Comparison of ENCODE assay signal across 8 mouse cellular contexts in genomic region chr11:48833731-48834639, GRCm38 (mm10). TPM values are rescaled to one million over a fixed set of nuclear protein-coding genes. Genes with fewer than 3 reads are reported as not detected.
DNase-seq lines count a peak whose midpoint lies in the region; ATAC-seq and TF ChIP-seq lines count a peak whose summit lies in the region.

No protein-coding gene starts in this region.

- peak overlapping the region; percentile 74 for H3K27ac ChIP-seq in hindbrain, embryonic 14.5 days

- no peaks in the 10 kb centered on the region for H3K36me3 ChIP-seq in hindbrain, embryonic 14.5 days (replicated peaks; ENCODE audit: control insufficient read depth, insufficient read depth)

- TF ChIP-seq CTCF in Patski (IDR thresholded peaks at IDR 0.05) = no peak

- peak overlapping the region; percentile 73 for H3K4me2 ChIP-seq in hindbrain, embryonic 14.5 days (replicated peaks)

- H3K4me3 ChIP-seq in hindbrain, embryonic 14.5 days (replicated peaks; ENCODE audit: low read length) = peak overlapping the region; percentile 60

- H3K9ac ChIP-seq in hindbrain, embryonic 14.5 days = peak overlapping the region; percentile 69

- peak; percentile 48 for ATAC-seq in Patski
- peak; percentile 91 for ATAC-seq in hindbrain, embryonic 14.5 days (ENCODE audit: low FRiP score)

- no peaks in the 10 kb centered on the region for H3K27me3 ChIP-seq in Patski
- 0 out of 2 replicates have a peak, but pooled peaks cover 3% of the 10 kb centered on the region for H3K27me3 ChIP-seq in hindbrain, embryonic 14.5 days (ENCODE audit: control insufficient read depth, insufficient read depth, low read length)

- CTCF ChIA-PET in Patski (lab: Charles Lee) = interaction anchor here (1.1 kb wide), 1 partner anchor 33 kb away, joined by 3 read pairs; no protein-coding TSS in a partner anchor

- DNase-seq in Patski (ENCODE audit: low read depth, low spot score) = no peak
- DNase-seq in cerebellum, postnatal 25 days = peak; percentile 95
- peak; percentile 93 to 95 for DNase-seq in frontal cortex, postnatal 25 days (ENCODE audit: low spot score in 2 of 2)
- DNase-seq in hindbrain, embryonic 14.5 days (ENCODE audit: low spot score) = peak; percentile 99
- peak; percentile 90 to 91 for DNase-seq in layer of hippocampus, postnatal 36 days
- DNase-seq in lung, postnatal 36 days = peak; percentile 96
- DNase-seq in retina, postnatal 1 day = peak; percentile 95
- DNase-seq in urinary bladder, adult 2 months (ENCODE audit: low spot score) = peak; percentile 89

- in situ Hi-C loops in Patski (cut with MboI; ENCODE audit: low pct_unique_long_range_greater_than_20kb) = loop anchor here (25.0 kb wide), 1 partner anchor 1553 kb away; the partner anchor contains the start of gene Hnrnph1

- H3K4me1 ChIP-seq in hindbrain, embryonic 14.5 days (replicated peaks; ENCODE audit: control insufficient read depth, insufficient read depth, low read length) = peaks cover 8% of the 10 kb centered on the region; the same call in 1 of the 2 replicates

- POLR2A ChIA-PET in Patski (lab: Charles Lee) = no interaction called here

- under 1% methylated on average over 30 of the region's 30 CpGs for WGBS in hindbrain, embryonic 14.5 days

- no peaks in the 10 kb centered on the region for H3K9me3 ChIP-seq in hindbrain, embryonic 14.5 days (ENCODE audit: control insufficient read depth, low read length)

RNA-seq across cellular contexts. Expression of gene Gm12184, which starts 7.5 kb away (rescaled TPM):
- 3.4 TPM for polyA plus RNA-seq in Patski (2021)
- 1.6 and 2.4 TPM in 2 replicates for polyA plus RNA-seq in hindbrain, embryonic 14.5 days (2014; fragmentation: Nextera tagmentation; extraction: Ambion mirVana)
- 1 to 10 TPM in 1 of 2 experiments, under 1 TPM in 1; 0.40 to 1.3 TPM for total RNA-seq in layer of hippocampus, postnatal 36 days (2021)
- 20.8 and 23.2 TPM in 2 replicates for polyA plus RNA-seq in urinary bladder, adult 2 months (2012; rRNA removed)

RNA-seq across cellular contexts. Expression of gene Trim7, which starts 8.0 kb away (rescaled TPM):
- 9.5 TPM for polyA plus RNA-seq in Patski (2021)
- 1.7 and 2.5 TPM in 2 replicates for polyA plus RNA-seq in hindbrain, embryonic 14.5 days (2014; fragmentation: Nextera tagmentation; extraction: Ambion mirVana)
- total RNA-seq in layer of hippocampus, postnatal 36 days (2021) = 1 to 10 TPM; 1.6 to 2.5 TPM
- polyA plus RNA-seq in urinary bladder, adult 2 months (2012; rRNA removed) = 14.9 and 16.1 TPM in 2 replicates

RNA-seq across cellular contexts. Expression of gene Trim41, which starts 16.8 kb away (rescaled TPM):
- polyA plus RNA-seq in Patski (2021) = 63.9 TPM
- polyA plus RNA-seq in hindbrain, embryonic 14.5 days (2014; fragmentation: Nextera tagmentation; extraction: Ambion mirVana) = 4.6 and 5.6 TPM in 2 replicates
- 10 to 100 TPM; 58.3 to 59.6 TPM for total RNA-seq in layer of hippocampus, postnatal 36 days (2021)
- 34.8 and 37.5 TPM in 2 replicates for polyA plus RNA-seq in urinary bladder, adult 2 months (2012; rRNA removed)

RNA-seq across cellular contexts. Expression of gene Rack1, which starts 33.9 kb away (rescaled TPM):
- 1,050 TPM for polyA plus RNA-seq in Patski (2021)
- 418 and 454 TPM in 2 replicates for polyA plus RNA-seq in hindbrain, embryonic 14.5 days (2014; fragmentation: Nextera tagmentation; extraction: Ambion mirVana)
- 100 to 1,000 TPM; 241 to 254 TPM for total RNA-seq in layer of hippocampus, postnatal 36 days (2021)
- polyA plus RNA-seq in urinary bladder, adult 2 months (2012; rRNA removed) = 1,217 and 1,275 TPM in 2 replicates

RNA-seq across cellular contexts. Expression of gene Irgm1, which starts 37.5 kb away (rescaled TPM):
- 39.2 TPM for polyA plus RNA-seq in Patski (2021)
- polyA plus RNA-seq in hindbrain, embryonic 14.5 days (2014; fragmentation: Nextera tagmentation; extraction: Ambion mirVana) = 4.0 and 4.2 TPM in 2 replicates
- total RNA-seq in layer of hippocampus, postnatal 36 days (2021) = 1 to 10 TPM; 3.2 to 4.3 TPM
- polyA plus RNA-seq in urinary bladder, adult 2 months (2012; rRNA removed) = 30.5 and 54.8 TPM in 2 replicates
